Mouse (Mus musculus) retina, postnatal 1 day (tissue): ENCODE measurements at regions not wholly inside any gene's neighbourhood (a gene's known extent, or its start where the extent isn't known, plus 50 kb on each side); places are given as distances from the start of the nearest gene placed in this dataset.

Experiments
- DNase-seq: peaks from one replicate; pipeline ENCODE4 v3.0.0-alpha.2; 2012

GRCm38 (mm10) chr4:32153356-32153755 is 85.2 kb upstream of the Bach2 start:
- peak; percentile 73 for DNase-seq

- no peak for DNase-seq
Observed at GRCm38 (mm10) chr4:32156965-32157364, 81.6 kb upstream of the Bach2 start.

- DNase-seq = no peak
Observed at GRCm38 (mm10) chr4:32158451-32158850, 80.2 kb upstream of the Bach2 start.

GRCm38 (mm10) chr4:32158886-32159285 is 79.7 kb upstream of the Bach2 start:
- DNase-seq = no peak

- no peak for DNase-seq
Observed at GRCm38 (mm10) chr4:32160815-32161214, 77.8 kb upstream of the Bach2 start.

- DNase-seq = peak; percentile 60
Observed at GRCm38 (mm10) chr4:32161871-32162656, 76.5 kb upstream of the Bach2 start.

GRCm38 (mm10) chr4:32162694-32163240 is 75.8 kb upstream of the Bach2 start:
- DNase-seq = no peak

GRCm38 (mm10) chr4:32164081-32164641 is 74.4 kb upstream of the Bach2 start:
- no peak for DNase-seq

GRCm38 (mm10) chr4:32164736-32165241 is 73.8 kb upstream of the Bach2 start:
- no peak for DNase-seq

GRCm38 (mm10) chr4:32165918-32166528 is 72.6 kb upstream of the Bach2 start:
- peak; percentile 43 for DNase-seq

GRCm38 (mm10) chr4:32167151-32167550 is 71.5 kb upstream of the Bach2 start:
- DNase-seq = peak; percentile 71

- peak; percentile 75 for DNase-seq
Observed at GRCm38 (mm10) chr4:32170106-32170459, 68.5 kb upstream of the Bach2 start.

- no peak for DNase-seq
Observed at GRCm38 (mm10) chr4:32170460-32171192, 68.0 kb upstream of the Bach2 start.

GRCm38 (mm10) chr4:32171291-32171690 is 67.3 kb upstream of the Bach2 start:
- DNase-seq = no peak

- DNase-seq = no peak
Observed at GRCm38 (mm10) chr4:32172992-32173391, 65.6 kb upstream of the Bach2 start.

- DNase-seq = no peak
Observed at GRCm38 (mm10) chr4:32174771-32175170, 63.8 kb upstream of the Bach2 start.

- DNase-seq = no peak
Observed at GRCm38 (mm10) chr4:32175231-32175630, 63.4 kb upstream of the Bach2 start.

GRCm38 (mm10) chr4:32175853-32176448 is 62.7 kb upstream of the Bach2 start:
- no peak for DNase-seq

GRCm38 (mm10) chr4:32176449-32177135 is 62.0 kb upstream of the Bach2 start:
- no peak for DNase-seq

- no peak for DNase-seq
Observed at GRCm38 (mm10) chr4:32177933-32178639, 60.5 kb upstream of the Bach2 start.

GRCm38 (mm10) chr4:32179707-32180241 is 58.8 kb upstream of the Bach2 start:
- DNase-seq = no peak
